Mouse (Mus musculus): ENCODE measurements around the gene Mfap4.

The Mfap4 gene

DNA sequence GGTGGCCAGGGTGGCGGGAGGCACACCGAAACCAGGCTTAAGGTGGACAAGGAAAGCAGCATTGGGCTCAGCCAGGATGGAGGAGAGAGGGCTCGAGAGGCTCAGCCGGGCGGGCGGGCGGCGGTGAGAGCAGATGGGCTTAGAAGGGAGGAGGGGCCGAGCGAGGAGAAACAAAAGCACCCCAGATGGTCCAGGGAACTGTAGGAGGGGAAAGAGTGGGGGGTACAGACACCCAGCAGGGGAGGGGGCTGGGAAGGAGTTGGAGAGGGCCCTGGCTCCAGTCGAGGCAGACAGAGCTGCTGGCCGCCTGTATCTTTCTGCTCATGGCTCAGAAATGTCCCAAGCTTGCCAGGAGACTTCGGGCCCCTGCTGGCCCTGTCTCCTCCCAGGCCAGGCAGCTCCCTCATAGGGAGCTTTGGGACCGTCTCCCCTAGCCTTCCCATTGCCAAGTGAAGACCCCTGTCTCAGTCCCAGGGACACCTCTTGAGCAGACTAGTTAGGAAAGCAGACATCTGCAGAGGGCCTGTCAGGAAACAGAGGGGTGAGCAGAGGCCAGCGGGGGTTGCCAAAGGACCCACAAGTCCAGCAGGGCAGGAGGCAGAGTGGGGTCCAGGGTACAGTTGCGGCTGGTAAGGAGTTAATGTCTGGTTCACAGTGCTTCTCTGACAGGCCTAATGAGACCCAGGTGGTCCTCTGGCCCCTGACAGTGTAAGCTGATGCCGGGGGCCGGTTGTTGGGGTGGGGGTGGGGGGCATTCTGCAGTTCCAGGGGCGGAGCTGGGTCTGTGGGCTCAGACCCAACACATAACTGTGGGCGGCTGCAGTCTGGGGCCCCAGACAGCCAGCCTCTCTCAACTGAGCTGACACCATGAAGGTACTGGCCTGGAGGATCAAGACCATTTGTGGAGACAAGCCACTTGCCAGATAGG is at the start of gene Mfap4:
Mfap4 (plus strand) TSS at position 819 of the 928 bp plus-strand sequence.
- no peak for DNase-seq (ENCODE audit: low read depth, low spot score)

DNA sequence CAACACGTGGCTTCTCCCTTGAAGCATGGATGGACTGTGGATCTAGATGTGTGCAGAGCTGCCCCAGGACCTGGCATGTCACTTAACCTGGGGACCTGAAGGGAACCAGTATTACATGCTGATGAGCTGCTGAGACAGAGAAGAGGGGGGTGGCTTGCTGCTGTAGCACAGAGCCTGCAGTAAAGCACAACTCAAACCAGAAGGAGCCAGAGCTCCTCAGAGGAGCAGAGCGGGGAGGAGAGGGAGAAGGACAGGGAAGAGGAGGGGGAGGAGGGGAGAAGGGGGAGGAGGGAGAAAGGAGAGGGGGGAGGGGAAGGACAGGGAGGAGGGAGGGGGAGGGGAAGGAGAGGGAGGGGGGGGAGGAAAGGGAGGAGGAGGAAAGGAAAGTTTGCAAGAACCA is 48.9 kb upstream of the Mfap4 start:
- DNase-seq (ENCODE audit: low read depth, low spot score), result no peak

DNA sequence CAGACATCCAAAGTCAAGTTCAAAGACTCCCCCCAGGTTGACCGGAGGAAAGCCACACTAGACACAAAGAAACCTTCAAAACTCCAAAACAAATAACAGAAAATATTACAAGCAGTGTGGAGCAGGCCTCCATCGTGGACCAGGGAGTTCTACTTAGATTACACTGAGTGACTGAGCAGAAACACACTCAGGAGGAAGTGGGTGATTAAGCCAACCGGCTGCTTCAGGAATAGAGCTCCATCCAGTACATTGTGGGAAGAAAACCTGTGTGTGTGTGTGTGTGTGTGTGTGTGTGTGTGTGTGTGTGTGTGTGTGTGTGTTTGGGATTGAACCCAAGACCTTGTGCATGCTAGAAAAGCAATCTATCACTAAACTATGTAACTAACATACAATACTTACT is 46.1 kb upstream of the Mfap4 start:
- DNase-seq (ENCODE audit: low read depth, low spot score), result no peak

DNA sequence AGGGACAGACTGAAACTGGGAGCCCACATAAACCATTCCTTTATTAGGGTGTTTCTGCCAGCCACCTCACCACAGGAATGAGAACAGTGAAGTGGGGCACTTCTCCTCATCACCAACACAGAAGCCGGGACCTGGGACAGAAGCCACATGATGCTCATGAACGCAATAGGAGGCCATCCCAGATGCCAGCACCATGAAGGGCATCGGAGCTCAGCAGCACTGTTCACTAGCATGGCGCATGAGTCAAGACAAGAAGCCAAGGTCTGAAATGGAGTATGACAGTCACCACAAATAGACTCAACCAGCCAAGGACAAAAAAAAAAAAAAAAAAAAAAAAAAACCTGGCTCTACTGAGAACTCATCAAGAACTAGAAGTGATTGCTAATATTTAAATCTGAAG is 44.8 kb upstream of the Mfap4 start:
- DNase-seq (ENCODE audit: low read depth, low spot score), result no peak

DNA sequence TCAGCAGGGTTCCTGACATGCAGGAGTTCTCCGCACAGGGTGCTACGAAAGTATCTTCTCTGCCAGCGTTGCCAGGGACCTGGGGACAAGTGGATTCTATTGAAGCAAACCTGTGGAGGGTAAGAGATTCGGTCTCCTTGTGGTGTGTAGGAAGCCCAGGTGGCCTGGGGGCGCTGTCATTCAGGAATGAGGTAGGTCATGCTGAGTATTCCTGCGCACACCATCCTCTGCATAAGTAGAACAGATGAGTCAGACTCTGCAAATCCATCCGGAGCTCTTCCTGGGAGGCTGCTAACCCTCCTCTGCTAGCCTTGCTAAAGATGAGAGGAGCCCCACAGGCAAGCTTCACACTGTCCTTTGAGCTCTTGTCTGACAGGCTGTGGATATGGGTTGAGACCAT is 43.6 kb upstream of the Mfap4 start:
- DNase-seq (ENCODE audit: low read depth, low spot score), result no peak

DNA sequence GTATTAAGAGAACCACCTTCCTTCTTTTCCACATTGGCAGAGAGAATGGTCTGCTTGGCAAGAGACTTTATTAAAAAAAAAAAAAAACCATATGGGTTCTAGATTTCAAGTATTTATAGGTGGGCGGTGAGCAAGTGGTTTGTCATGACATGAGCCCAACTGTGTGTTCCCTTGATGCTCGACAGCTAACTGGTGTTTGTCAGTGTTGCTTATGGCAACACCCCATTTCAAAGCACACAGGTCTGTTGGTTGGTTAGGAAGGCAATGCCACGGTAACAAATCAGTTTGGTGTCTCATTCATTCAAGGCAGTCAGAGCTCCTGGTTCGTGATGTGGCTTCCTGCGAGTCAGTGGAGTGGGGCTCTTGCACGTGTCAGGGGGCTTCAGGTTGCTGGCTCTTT is 41.4 kb upstream of the Mfap4 start:
- DNase-seq (ENCODE audit: low read depth, low spot score), result no peak

DNA sequence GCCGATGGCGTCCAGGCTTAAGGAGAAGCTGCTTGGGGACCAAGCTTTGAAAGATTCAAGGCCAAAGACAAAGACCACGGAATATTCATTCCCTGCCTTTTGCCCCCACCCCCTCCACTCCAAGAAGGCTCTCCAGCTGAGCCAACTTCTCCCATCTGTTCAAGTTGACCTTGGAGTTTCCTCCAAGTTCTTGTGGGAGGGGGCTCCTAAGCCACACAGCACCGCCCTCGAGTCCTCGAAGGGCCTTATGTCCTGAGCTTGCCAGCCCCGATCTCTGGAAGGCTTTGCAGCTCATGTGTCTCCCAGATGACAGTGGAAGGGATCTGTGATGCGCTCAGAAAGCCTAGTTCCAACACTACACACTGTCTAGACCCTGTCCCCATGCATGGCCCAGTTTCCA is 37.9 kb upstream of the Mfap4 start:
- DNase-seq (ENCODE audit: low read depth, low spot score), result no peak

DNA sequence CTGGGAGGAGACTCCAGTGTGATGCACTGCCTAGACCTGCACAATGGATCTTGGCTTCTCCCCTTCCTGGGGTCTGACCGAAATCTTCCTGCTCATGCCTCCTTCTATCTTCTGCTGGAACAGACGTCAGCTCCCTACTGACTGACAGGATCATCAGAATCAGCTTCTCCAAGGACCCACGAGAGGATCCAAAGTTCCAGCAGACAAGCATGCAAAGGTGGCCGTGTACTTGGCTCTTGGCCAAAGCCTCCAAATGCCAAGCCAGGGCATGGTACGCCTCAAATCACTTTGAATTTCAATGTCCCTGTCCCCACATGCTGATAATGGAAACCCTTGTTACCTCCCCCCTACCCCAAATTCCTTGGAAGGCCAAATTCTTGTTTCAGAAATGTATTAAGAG is 37.2 kb upstream of the Mfap4 start:
- no peak for DNase-seq (ENCODE audit: low read depth, low spot score)

DNA sequence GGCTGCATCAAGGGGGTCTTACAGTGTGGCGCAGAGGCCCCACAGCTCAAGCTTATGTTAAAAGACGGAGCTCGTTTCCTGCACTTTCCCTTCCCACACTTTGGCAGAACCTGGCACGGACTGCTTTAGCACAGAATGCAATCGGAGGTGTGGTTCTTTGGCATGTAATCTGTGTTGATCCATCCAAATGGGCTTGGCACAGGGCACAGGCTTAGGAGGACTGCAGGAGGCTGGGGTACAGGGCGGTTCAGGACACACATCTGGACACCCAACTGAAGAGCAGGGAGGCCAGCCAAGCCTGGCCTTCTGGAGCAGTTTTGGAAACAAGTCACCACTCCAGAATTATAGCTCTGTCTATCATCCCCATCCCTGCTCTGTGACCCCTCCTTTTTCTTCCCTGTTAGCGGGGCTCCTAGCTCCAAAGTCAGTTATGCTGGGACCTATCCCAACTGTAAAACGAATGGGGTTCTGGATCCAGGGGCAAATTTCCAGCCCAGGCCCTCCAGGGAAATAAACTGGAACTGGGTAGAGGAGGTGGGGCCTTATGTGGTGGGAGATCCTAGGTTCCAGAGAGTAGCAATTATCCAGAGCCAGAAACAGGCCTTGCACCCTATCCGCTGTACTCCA is 36.5 kb upstream of the Mfap4 start:
- no peak for DNase-seq (ENCODE audit: low read depth, low spot score)

DNA sequence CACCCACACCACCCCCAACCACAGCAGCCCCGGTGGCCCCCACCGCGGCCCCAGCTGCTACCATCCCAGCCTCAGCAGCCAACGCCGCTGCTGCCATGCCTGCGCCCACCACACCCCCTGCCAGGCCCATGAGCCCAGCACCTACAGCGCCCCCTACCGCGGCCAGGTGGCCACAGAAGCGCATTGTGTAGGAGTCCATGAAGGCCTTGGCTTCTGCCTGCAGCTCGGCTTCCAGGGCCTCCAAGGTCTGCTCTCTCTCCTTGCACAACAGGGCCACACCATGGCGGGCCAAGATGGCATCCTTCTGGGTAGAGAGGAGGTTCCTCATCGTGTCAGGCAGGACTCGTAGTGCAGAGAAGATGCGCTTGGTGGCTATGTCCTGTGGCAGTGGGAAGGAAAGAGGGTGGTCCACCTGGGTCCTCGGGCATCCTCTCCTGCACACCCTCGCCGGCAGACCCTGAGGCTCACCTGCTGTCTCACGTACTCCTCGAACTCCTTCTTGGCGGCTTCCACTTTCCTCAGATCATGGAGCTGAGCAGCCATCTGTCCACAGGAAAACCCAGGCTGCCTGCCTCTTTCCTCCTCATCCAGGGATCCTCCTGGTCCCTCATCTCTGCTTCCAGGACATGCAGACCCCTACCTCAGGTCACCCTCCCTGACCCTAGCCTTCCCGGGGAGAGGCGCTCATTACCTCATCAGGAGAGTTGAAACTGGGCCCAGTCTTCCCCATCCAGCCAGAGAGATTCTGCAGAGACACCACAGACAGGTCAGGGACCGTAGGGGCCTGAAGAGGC is 35.5 kb upstream of the Mfap4 start:
- peak; percentile 16 for DNase-seq (ENCODE audit: low read depth, low spot score)

DNA sequence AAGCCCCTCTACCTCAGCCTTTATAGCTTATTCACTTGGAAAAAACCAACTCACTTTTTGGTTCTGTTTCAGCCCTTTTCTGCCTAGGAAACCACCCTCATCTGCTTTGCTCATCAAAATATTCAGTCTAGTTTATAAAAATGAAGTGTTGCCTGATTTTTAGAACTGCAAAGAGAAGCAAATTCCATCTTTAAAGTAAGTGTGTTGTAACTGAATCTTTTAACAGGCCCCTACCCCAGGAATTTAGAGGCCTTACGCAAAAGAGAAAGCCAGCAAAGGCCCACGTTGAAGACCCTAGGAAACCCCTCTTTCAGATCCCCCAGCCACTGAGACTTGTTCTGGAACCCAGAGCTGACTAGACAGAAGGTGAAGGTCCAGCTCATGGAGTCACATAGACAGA is 21.2 kb upstream of the Mfap4 start:
- DNase-seq (ENCODE audit: low read depth, low spot score), result no peak

DNA sequence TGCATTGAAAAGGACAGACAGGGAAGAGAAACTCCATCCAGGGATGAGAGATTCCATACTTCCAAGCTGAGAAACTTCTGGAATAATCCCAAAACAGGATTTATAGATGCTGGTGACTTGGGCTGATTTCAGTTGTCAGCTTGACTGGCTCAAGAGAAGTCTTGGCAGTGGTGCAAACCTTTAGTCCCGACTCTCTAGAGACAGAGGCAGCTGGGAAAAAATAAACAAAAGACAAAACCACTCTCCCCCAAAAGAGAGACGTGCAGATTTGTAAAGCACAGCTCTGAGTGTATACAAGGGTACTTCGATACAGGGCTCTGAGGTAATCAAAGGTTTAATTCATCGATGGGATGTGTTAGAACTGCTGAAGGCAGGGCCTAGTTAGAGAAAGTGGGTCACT is 19.8 kb upstream of the Mfap4 start:
- DNase-seq (ENCODE audit: low read depth, low spot score), result no peak

DNA sequence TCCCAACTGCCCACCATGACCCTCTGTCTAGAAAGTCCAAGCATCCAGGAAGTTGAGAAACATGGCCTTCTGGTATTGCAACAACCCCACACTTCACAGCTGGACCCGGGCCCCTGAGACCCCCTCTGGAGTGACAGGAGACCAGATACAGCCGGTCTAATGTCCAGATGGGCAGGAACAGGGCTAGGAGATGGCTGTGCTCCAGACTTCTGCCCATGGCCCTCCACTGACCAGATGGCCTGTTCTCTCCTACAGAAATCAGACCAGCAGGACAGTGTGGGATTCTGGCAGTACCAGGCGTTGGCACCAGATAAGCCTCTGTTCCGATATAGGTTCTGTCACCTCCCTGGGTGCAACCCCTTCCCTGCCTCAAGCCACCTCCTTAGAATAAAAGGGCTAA is 16.7 kb upstream of the Mfap4 start:
- no peak for DNase-seq (ENCODE audit: low read depth, low spot score)

DNA sequence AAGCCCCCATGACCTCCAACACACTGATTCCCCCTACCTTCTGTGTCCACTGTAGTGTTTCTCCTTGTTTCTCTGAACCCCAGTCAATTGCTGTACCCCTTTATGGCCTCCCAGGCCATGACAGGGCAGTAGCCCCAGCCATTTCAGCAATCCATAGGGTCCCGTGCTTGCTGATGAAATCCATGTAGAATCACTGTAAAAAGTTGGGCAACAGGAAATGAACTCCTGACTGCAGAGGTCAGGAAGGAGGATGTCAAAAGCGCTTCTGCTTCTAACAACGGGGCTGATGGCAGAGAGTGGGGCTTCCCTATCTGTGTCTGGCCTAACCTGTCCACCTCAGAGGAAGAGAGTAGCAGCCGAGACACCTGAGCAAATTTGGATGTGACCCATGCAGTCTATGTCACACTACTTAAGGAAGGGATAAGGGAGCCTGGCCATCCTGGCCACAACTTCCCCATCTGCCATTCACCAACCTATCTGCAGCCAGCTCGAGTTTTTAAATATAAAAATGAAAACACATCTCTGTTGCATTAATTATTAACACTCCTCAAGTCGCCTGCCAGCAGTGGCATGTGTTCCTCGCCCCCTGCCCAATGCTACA is 15.8 kb upstream of the Mfap4 start:
- DNase-seq (ENCODE audit: low read depth, low spot score), result no peak

DNA sequence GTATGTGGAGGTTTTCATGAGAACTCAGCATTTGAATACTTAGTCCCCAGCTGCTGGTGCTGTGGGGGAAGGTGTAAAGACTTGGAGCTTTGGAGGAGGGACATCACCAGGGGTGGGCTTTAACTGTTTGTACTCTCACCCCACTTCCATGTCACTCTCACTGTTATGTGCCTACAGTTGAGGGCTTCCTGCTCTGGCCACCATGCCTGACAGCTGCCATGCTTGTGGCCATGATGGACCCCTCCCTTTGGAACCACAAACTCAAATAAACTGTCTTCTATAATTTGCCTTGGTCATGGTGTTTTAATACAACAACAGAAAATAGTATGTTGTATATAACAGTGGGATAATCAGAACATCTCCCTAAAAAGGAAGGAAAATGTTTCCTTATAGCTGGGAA is 14.4 kb upstream of the Mfap4 start:
- no peak for DNase-seq (ENCODE audit: low read depth, low spot score)

DNA sequence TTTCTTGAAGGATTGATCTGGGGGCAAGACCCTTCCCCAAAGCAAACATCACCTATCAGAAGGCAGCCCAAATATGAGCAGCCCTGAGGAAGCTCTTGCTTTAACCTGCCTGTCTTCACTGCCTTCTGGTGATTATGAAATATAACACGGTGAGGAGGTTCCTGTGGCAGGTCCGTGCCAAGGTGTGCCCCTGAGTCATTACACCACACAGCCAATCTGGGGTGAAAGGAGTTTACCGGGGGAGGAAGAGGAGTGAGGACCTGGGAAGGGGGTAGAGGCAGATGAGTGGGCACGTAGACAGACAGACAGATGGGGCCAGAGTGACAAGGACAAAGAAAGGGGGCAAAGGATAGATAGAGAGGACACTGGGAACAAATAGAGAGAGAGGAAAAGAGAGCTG is 11.6 kb upstream of the Mfap4 start:
- no peak for DNase-seq (ENCODE audit: low read depth, low spot score)

DNA sequence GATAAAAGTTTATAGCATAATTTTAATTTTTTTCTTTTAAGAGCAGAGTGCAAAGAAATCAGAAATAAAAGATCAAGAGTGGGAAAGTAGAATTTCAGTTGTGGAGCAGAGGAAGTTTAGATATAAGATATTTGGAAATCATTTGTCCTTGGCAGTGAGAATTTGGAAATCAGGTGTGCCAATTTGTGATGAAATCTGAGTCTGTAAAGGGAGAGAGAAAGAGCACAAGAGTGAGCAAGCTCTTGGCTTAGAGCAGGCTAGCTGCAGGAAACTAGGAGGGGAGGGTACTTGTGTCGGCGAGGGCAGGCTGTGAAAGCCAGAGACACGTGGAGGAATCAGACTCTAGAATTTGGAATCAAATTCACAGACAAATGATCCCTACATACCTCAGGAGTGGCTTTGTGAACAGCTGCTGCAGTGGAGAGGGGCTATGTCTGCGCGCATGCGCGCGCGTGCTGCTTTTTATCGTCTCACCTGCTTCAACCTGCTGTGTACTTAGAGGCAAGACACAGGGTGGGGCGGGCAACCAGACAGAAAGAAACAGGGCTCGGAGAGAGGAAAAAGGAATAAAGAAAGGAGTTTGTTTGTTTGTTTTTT is 8.3 kb upstream of the Mfap4 start:
- no peak for DNase-seq (ENCODE audit: low read depth, low spot score)

DNA sequence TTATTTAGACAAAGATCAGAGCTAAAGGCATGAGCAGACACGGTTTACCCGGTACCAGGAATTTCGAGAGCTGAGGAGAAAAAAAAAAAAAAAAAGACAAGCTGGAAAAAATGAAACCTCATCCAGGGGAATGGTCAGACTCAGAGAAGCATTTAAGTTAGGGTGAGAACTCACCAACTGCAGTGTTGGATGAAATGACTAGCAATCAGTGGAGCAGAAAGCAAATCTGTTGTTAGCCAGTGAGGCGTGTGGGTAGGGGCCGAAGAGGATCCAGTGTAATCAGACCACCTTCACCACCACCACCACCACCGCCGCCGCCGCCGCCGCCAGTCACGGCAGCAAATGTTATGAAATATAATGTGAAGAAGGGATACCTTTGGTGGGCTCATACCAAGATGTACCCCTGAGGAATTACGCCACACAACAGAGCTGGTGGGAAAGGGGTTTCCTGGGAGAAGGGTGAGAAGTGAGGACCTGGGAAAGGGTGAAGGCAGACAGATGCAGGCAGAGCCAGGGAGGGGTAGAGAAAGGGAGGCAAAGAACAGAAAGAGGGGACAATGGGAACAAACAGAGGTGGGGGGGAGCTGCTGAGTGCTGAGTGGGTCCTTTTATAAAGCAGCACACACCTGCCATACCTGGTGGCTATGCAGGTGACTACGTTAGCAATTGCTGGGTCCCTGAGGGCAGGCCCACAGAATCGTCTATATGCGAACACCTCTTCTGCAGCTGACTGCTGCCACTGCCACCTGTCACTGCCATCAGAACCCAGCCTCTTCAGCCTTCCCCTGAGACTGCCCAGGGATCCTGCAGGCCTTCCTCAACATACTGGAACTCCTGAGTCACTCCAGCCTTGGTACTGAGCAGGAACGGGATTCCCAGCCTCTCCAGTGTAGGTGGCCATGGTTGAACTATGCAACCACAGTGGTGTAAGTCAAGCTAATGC is 7.4 kb upstream of the Mfap4 start:
- DNase-seq (ENCODE audit: low read depth, low spot score), result no peak

DNA sequence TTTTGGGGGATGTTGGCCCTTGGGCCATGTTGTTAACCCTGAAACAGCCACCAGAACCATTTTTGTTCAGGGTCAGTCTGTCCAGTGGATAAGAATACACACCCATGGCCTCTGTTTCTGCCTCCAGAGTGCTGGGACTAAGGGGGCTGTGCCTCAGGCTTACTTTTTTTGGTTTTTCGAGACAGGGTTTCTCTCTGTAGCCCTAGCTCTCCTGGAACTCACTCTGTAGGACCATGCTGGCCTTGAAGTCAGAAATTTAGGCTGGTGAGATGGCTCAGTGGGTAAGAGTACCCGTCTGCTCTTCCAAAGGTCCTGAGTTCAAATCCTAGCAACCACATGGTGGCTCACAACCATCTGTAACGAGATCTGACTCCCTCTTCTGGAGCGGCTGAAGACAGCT is 6.4 kb upstream of the Mfap4 start:
- DNase-seq (ENCODE audit: low read depth, low spot score), result no peak

DNA sequence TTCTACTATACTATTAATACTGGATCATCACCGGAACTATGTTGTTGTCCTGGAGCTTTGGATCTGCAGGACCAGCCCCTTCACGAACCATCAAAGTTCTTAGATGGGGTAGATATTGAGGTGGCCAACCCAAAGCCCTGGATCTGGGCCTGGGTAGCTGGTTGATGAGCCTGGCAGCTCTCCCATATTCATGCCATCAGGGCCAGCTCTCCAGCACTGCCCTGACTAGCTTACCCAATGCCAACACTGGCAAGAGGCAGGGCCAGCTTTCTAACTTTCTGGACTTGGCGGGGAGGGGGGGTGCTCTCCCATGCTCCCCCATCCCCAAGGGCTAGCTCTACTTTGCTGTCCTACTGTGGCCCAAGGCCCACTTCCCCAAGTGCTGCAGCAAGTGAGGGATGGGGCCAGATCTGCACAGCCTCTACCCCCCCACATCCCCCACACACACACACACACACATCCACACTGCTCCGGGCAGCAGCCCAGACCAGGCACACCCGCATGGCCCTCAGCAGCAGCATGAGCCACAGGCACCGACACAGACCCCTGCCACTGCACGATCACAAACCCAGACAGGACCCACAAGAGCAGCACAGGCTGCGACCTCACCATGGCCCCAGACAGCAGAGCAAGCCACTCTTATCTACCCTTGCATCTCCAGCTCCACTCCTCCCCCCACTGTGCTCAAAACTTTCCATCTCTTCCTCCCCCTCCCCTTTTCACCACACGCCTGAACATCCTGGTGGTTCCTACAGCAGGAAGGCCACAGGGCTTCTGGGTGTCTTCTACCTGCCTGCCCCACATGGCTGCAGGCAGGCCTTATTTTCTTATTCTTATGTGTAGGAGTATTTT is 3.8 kb upstream of the Mfap4 start:
- no peak for DNase-seq (ENCODE audit: low read depth, low spot score)
